Mouse (Mus musculus): Measurements from ENCODE around the gene Trpv1. TPM values are rescaled to one million over a fixed set of nuclear protein-coding genes. Genes with fewer than 3 reads are reported as not detected.

The Trpv1 gene
- polyA plus RNA-seq, 1 experiment from 2014 or later, result not detected

DNA sequence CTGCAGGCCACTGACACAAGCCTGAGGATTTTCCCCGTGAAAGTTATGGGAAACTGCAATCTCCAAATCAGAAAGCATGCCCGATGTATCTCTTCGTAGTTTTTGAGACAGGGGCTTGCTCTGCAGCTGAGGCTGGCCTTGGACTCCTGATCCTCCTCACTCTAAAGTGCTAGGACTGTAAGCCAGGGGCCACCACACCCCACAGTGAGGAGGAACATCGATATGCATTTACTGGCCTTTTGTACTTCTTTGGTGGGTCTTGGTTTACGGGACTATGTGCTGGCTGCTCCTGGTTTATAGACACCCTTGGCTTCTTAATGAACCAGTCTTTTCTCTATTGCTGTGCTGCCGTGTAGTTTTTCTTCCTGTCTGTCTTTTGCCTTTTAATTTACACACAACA is 8.1 kb downstream of the Trpv1 start:
- 73% methylated on average over 6 of the region's 6 CpGs for whole genome bisulfite sequencing
- Histone ChIP-seq H3K27ac (no peak overlapping the region), H3K4me3 (no peak overlapping the region), H3K36me3 (no peaks in the 10 kb centered on the region), H3K27me3 (no peaks in the 10 kb centered on the region), H3K9ac (no peak overlapping the region), H3K9me3 (no peaks in the 10 kb centered on the region), H3K4me2 (no peak overlapping the region), H3K4me1 (peaks cover 1% of the 10 kb centered on the region; the same call in 1 of the 2 replicates)
- ATAC-seq (ENCODE audit: borderline replicate concordance, extremely low read depth, low FRiP score, low TSS enrichment), result no peak

DNA sequence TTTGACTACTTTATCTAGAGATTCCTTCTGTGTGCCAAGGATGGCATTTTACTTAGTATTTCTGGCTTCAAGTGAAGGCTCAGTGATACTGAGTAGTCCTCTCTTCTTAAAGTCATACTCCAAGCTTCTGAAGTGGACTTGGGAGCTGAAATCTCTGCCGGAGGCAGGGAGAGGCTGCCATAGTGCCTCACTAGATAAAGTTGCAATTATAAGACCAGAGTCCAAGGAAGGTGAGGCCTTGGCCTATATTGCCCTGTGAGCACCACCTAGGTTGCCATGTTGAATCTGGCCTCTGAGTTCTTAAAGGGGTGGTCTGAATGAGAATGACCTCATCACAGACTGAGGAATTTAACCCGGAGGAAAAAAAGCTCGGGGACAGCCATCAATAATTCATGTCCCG is 8.7 kb downstream of the Trpv1 start:
- no peaks in the 10 kb centered on the region for H3K36me3 ChIP-seq
- no peak overlapping the region for H3K9ac ChIP-seq
- H3K9me3 ChIP-seq, result no peaks in the 10 kb centered on the region
- ATAC-seq (ENCODE audit: borderline replicate concordance, extremely low read depth, low FRiP score, low TSS enrichment), result no peak
- no peaks in the 10 kb centered on the region for H3K4me1 ChIP-seq
- H3K27ac ChIP-seq, result no peak overlapping the region
- 73% methylated on average over 4 of the region's 4 CpGs for WGBS
- H3K4me2 ChIP-seq, result no peak overlapping the region
- H3K27me3 ChIP-seq, result no peaks in the 10 kb centered on the region
- H3K4me3 ChIP-seq, result no peak overlapping the region

DNA sequence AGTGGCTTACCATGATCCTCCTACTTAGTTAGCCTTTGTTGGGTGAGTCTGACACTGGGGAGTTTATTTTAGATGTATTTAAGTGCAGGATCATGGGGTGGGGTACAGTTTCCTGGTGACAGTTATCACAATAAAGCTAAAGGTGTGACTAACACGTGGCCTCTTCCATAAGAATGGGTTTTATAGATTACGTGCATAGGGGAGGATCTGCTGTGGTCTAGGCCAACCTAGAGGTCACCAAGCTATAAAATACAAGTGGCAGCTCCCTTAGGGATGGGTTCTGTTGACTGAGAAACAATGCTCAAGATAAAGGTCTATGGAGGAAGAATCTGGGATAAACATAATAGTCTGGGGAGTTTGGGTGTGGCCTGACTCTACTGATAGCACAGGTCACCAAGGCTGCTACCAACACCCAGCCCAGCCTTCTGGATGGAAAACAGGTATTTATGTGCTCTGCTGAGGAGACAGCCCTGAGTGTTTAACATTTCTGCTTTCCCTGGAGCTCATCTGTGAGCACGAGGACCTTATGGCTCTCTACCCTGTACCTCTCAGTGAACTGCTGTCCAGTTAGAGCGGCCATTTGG is 23.4 kb downstream of the Trpv1 start:
- H3K9me3 ChIP-seq, result no peaks in the 10 kb centered on the region
- ATAC-seq (ENCODE audit: borderline replicate concordance, extremely low read depth, low FRiP score, low TSS enrichment), result no peak

DNA sequence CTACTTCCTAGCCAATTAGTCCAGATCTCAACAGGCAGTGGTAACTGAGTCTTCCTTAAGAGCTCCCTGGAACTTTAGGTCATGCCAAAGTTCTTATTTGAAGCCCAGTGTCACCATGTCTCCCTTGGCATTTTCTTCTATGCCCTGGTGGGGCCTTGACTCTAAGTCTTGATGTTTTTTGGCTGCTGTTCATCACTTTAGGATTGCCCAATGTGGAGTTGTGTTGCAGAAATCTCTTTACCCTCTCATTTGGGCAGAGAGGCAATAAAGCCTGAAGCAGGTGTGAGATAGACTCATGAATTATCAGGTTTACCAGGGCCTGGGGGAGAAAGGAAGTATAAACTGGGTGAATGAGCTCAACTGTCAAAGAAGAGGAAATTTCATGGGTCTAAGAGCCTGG is 24.6 kb downstream of the Trpv1 start:
- no peak overlapping the region for H3K4me3 ChIP-seq

More for the DNA sequence above, 23.4 kb downstream of the Trpv1 start:
- Histone ChIP-seq H3K4me2 (no peak overlapping the region), H3K4me3 (no peak overlapping the region), H3K27ac (no peak overlapping the region), H3K27me3 (no peaks in the 10 kb centered on the region), H3K4me1 (no peaks in the 10 kb centered on the region), H3K9ac (no peak overlapping the region), H3K36me3 (no peaks in the 10 kb centered on the region)
- WGBS, result 65% methylated on average over 4 of the region's 4 CpGs

DNA sequence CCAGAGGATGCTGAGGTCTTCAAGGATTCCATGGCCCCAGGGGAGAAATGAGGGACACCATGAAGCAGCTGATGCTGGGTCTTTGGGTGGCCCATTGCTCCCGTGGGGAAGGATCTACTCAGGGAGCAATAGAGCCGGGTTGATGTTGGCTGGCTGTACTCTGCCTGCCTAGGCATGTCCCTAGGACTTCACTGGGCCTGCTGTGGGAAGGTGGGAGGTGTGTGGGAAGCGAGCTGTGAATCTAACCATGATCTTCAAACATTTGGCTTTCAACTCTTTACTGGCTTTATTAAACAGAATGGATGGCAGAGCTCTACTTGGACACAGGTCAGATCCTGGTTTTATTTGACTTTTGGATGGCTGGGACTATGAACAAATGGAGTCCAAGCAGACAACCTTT is 26.4 kb downstream of the Trpv1 start:
- no peaks in the 10 kb centered on the region for H3K9me3 ChIP-seq
- no peaks in the 10 kb centered on the region for H3K27me3 ChIP-seq
- H3K4me3 ChIP-seq, result no peak overlapping the region
- no peaks in the 10 kb centered on the region for H3K4me1 ChIP-seq
- no peak for ATAC-seq (ENCODE audit: borderline replicate concordance, extremely low read depth, low FRiP score, low TSS enrichment)
- 65% methylated on average over 3 of the region's 3 CpGs for WGBS
- no peak overlapping the region for H3K4me2 ChIP-seq
- H3K27ac ChIP-seq, result no peak overlapping the region
- H3K9ac ChIP-seq, result no peak overlapping the region
- no peaks in the 10 kb centered on the region for H3K36me3 ChIP-seq

More for the DNA sequence above, 24.6 kb downstream of the Trpv1 start:
- no peaks in the 10 kb centered on the region for H3K27me3 ChIP-seq
- ATAC-seq (ENCODE audit: borderline replicate concordance, extremely low read depth, low FRiP score, low TSS enrichment), result no peak
- H3K9ac ChIP-seq, result no peak overlapping the region
- H3K27ac ChIP-seq, result no peak overlapping the region
- H3K4me1 ChIP-seq, result no peaks in the 10 kb centered on the region
- H3K36me3 ChIP-seq, result no peaks in the 10 kb centered on the region
- no peak overlapping the region for H3K4me2 ChIP-seq
- no peaks in the 10 kb centered on the region for H3K9me3 ChIP-seq

DNA sequence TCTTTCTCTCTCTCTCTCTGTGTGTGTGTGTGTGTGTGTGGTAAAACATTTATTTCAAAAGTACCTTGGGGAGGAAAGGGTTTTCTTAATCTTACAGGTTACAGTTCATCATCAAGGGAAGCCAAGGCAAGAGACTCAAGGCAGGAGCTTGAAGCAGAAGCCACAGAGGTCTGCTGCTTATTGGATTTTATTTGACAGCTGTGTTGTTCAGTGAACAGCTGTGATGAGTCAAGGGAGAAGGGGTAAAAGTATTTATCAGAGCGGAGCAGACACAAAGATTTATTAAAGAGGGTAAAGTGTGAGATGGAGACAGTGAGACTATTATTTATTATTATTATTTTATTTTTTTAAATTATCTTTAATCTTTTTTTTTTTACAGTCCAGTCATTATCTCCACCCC is 27.3 kb downstream of the Trpv1 start:
- no peak for ATAC-seq (ENCODE audit: borderline replicate concordance, extremely low read depth, low FRiP score, low TSS enrichment)
- Histone ChIP-seq H3K27ac (no peak overlapping the region), H3K36me3 (no peaks in the 10 kb centered on the region), H3K9me3 (no peaks in the 10 kb centered on the region), H3K4me2 (no peak overlapping the region), H3K4me3 (no peak overlapping the region), H3K9ac (no peak overlapping the region), H3K4me1 (no peaks in the 10 kb centered on the region), H3K27me3 (no peaks in the 10 kb centered on the region)
- 50% methylated on average over 1 of the region's 1 CpGs for WGBS

DNA sequence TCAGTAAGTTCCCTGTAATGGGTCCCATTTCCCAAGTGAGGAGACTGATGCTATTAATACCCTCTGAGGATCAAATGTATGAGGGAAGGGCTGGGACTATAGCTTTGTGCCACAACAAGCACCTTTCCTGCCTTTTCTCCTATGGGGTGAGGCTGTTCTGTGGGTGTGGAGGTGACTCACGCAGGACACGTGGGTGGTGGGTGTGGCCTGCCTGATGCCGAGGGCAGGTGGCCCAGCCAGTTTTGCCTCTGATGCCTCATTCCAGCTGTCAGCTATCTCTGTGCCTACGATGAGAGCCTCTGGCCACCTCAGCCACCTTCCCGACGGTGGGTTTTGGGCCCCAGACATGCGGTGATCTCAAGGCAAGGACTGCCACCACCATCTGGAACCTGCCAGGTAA is 33.2 kb downstream of the Trpv1 start, which contains the start of gene Trpv3:
Gene Trpv3 (plus strand): TSS at position 122 of the 400 bp plus-strand sequence.
- Histone ChIP-seq H3K4me1 (no peaks in the 10 kb centered on the region), H3K4me3 (no peak within 1 kb of the TSS), H3K4me2 (no peak within 1 kb of the TSS), H3K27ac (no peak within 1 kb of the TSS), H3K9me3 (no peaks in the 10 kb centered on the region), H3K27me3 (no peaks in the 10 kb centered on the region), H3K36me3 (no peaks in the 10 kb centered on the region), H3K9ac (no peak within 1 kb of the TSS)
- 78% methylated on average over 7 of the region's 7 CpGs for WGBS
- ATAC-seq (ENCODE audit: borderline replicate concordance, extremely low read depth, low FRiP score, low TSS enrichment), result no peak

DNA sequence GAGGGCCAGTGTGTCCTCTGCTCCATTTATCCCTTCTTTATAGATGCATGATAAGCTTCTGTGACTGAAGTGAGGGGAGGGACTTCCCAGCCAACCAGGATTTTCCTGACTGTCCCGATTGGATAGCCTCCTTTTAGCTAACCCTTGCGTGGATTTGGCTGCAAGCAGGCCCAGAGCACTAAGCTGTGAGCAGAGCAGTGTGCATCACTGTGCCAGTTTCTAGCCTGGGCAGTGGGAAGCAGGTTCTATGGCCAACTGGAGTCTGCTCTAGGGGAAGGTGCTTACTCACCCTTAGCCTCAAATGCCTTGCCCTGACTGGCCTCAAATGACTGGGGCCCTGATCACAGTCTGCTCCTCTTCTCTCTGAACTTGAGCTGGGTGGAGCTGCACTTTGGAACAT is 40.7 kb downstream of the Trpv1 start:
- no peak overlapping the region for H3K4me3 ChIP-seq
- H3K4me2 ChIP-seq, result no peak overlapping the region
- no peak for ATAC-seq (ENCODE audit: borderline replicate concordance, extremely low read depth, low FRiP score, low TSS enrichment)
- H3K36me3 ChIP-seq, result no peaks in the 10 kb centered on the region
- H3K27ac ChIP-seq, result no peak overlapping the region
- no peaks in the 10 kb centered on the region for H3K9me3 ChIP-seq
- 0 out of 2 replicates have a peak, but pooled peaks cover 2% of the 10 kb centered on the region for H3K4me1 ChIP-seq
- no peak overlapping the region for H3K9ac ChIP-seq
- H3K27me3 ChIP-seq, result no peaks in the 10 kb centered on the region
- 27% methylated on average over 2 of the region's 2 CpGs for WGBS

DNA sequence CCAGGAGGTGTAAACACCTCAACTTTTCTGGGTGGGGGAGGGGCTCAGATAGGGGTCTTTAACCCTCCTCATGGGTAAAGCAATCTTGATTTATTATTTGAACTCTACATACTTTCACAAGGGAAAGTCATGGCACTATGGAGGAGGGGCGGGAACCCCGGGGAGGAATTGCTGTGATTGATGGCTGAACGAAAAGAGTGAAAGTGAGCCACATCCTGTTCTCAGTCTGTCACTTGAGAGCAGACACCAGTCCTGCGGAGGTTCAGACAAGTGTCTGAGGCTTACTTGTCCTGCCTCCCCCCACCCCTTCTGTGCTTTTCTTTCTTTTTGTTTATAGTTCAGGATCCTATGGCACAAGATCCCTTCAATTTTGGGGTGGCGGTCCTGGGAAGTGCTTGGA is 46.6 kb downstream of the Trpv1 start:
- no peaks in the 10 kb centered on the region for H3K9me3 ChIP-seq
- peak overlapping the region; percentile 60; the same call in 1 of the 2 replicates for H3K4me2 ChIP-seq
- no peaks in the 10 kb centered on the region for H3K36me3 ChIP-seq
- no peaks in the 10 kb centered on the region for H3K27me3 ChIP-seq
- no peak overlapping the region for H3K9ac ChIP-seq
- H3K4me3 ChIP-seq, result no peak overlapping the region
- 21% methylated on average over 5 of the region's 5 CpGs for WGBS
- ATAC-seq (ENCODE audit: borderline replicate concordance, extremely low read depth, low FRiP score, low TSS enrichment), result no peak
- no peak overlapping the region for H3K27ac ChIP-seq
- peaks cover 31% of the 10 kb centered on the region for H3K4me1 ChIP-seq

DNA sequence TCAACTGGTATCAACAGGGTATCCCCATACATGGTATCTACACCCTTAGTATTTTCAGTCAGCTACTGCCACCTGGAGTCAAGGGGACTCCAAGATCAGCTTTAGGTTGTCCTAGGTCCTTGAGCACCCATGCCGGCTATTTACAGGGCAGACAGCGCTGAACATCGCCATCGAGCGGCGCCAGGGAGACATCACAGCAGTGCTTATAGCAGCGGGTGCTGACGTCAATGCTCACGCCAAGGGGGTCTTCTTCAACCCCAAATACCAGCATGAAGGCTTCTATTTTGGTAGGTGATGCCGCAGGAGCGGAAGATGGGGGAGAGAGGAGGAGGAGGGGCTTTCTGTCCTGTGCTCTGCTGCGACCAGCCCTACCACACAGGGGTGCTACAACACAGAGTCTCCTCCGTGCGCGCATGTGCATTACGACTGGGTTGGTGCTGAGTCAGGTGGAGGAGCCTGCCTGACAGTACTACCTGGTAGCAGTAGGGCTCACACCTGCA is 47.5 kb downstream of the Trpv1 start:
- Histone ChIP-seq H3K27me3 (no peaks in the 10 kb centered on the region), H3K27ac (no peak overlapping the region), H3K9me3 (no peaks in the 10 kb centered on the region), H3K4me2 (peak overlapping the region; percentile 60), H3K9ac (no peak overlapping the region), H3K4me3 (peak overlapping the region; percentile 35), H3K4me1 (peaks cover 31% of the 10 kb centered on the region), H3K36me3 (no peaks in the 10 kb centered on the region)
- ATAC-seq (ENCODE audit: borderline replicate concordance, extremely low read depth, low FRiP score, low TSS enrichment), result peak; percentile 44; the same call in 1 of the 2 replicates
- 5% methylated on average over 16 of the region's 16 CpGs for WGBS

DNA sequence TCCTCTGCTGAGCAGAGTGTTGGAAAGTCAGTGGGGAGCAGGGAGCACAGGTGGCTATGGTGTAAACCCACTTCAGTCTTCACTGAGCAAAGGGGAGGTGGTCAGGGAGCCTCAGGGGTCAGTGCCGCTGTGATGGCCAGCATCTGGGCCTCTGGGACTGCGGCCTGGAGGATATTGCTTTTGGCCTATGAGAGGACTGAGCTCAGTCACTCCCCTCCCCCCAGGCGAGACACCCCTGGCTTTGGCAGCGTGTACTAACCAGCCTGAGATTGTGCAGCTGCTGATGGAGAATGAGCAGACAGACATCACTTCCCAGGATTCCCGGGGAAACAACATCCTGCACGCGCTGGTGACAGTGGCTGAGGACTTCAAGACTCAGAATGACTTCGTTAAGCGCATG is 49.3 kb downstream of the Trpv1 start:
- 42% methylated on average over 9 of the region's 9 CpGs for WGBS
- no peak overlapping the region for H3K4me2 ChIP-seq
- peaks cover 31% of the 10 kb centered on the region for H3K4me1 ChIP-seq
- no peaks in the 10 kb centered on the region for H3K9me3 ChIP-seq
- no peaks in the 10 kb centered on the region for H3K36me3 ChIP-seq
- no peaks in the 10 kb centered on the region for H3K27me3 ChIP-seq
- no peak overlapping the region for H3K4me3 ChIP-seq
- no peak overlapping the region for H3K9ac ChIP-seq
- ATAC-seq (ENCODE audit: borderline replicate concordance, extremely low read depth, low FRiP score, low TSS enrichment), result peak; percentile 77
- peak overlapping the region; percentile 65 for H3K27ac ChIP-seq

DNA sequence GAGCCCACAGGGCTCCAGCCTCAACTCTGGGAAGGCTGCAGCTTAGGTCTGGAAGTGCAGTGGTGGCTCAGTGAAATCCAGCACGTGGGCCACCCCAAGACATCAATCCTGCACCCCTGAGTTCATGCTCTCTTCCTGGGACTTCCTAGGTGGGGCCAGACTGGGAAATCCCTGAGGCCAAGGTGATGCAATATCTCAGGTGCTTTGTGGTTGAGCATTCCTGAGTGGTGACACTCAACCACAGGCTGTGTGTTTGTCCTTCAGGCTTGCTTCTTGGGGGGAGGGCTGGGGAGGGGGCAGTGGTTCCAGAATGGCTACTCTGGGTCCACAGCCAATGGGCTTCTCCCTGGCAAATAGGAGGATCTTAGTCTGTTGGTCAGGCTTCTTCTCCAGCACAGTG is 49.8 kb downstream of the Trpv1 start:
- H3K4me2 ChIP-seq, result no peak overlapping the region
- no peak overlapping the region for H3K4me3 ChIP-seq
- H3K9me3 ChIP-seq, result no peaks in the 10 kb centered on the region
- no peaks in the 10 kb centered on the region for H3K27me3 ChIP-seq
- no peak for ATAC-seq (ENCODE audit: borderline replicate concordance, extremely low read depth, low FRiP score, low TSS enrichment)
- H3K36me3 ChIP-seq, result no peaks in the 10 kb centered on the region
- H3K4me1 ChIP-seq, result peaks cover 31% of the 10 kb centered on the region
- no peak overlapping the region for H3K9ac ChIP-seq
- peak overlapping the region; percentile 65 for H3K27ac ChIP-seq
- WGBS, result 33% methylated on average over 1 of the region's 1 CpGs

DNA sequence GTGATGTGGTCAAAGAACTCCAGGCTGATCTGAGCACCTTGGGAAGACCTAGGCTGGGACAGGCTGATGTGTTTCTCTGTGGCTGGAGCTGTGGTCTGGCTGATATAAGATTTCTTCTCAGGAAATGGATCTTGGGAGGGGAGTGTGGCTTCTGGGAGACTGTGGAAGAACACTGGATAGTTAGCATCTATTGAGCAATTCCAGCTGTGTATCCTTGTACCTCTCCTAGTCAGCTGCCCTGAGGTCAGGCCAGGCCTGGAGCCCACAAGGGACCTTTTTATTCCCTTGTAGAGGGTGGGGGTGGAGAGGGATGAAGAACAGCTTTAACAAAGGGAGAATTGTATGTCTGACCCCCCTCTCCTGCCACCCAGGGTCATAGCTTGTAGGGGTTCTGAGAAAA is 50.3 kb downstream of the Trpv1 start:
- no peaks in the 10 kb centered on the region for H3K9me3 ChIP-seq
- no peak overlapping the region for H3K4me2 ChIP-seq
- no peak overlapping the region for H3K9ac ChIP-seq
- H3K4me3 ChIP-seq, result no peak overlapping the region
- ATAC-seq (ENCODE audit: borderline replicate concordance, extremely low read depth, low FRiP score, low TSS enrichment), result no peak
- H3K36me3 ChIP-seq, result no peaks in the 10 kb centered on the region
- H3K27me3 ChIP-seq, result no peaks in the 10 kb centered on the region
- peak overlapping the region; percentile 65 for H3K27ac ChIP-seq
- peaks cover 31% of the 10 kb centered on the region for H3K4me1 ChIP-seq

Measured in lung, embryonic 15.5 days (tissue).